Mouse (Mus musculus) ES-E14 (cell line): ENCODE data around the gene Gpr183.

Experiments
- HCFC1 ChIP-seq: IDR thresholded peaks from 2 replicates; pipeline ENCODE4 v1.6.1; 2012; ENCODE audit warnings: low read length, inconsistent platforms, borderline replicate concordance; ENCODE audit not compliant: insufficient read depth
- MAFK ChIP-seq: IDR thresholded peaks from 2 replicates; pipeline ENCODE4 v1.6.1; 2014; ENCODE audit warnings: mild to moderate bottlenecking, low read depth, low read length, inconsistent platforms; ENCODE audit not compliant: insufficient read depth

- TF ChIP-seq MAFK = no peak
- no peak for TF ChIP-seq HCFC1
Measured at GRCm38 (mm10) chr14:121992395-121993280, 27.6 kb upstream of the Gpr183 start.
